Mouse (Mus musculus) heart, postnatal 0 days (tissue): ENCODE measurements around the gene Cant1. TPM values are rescaled to one million over a fixed set of nuclear protein-coding genes. Genes with fewer than 3 reads are reported as not detected.

Experiments
- ATAC-seq: fragments of 200-750 bp; cut with Nextera tagmentation; 2 replicates; pipeline ENCODE4 v1.8.0; 2017; ENCODE audit warnings: low read depth, moderate number of reproducible peaks, moderate library complexity; ENCODE audit not compliant: insufficient read depth
- DNase-seq: peaks from one replicate; pipeline ENCODE4 v3.0.0-alpha.2; 2016; ENCODE audit warnings: low spot score
- H3K27ac ChIP-seq: fragments of 300-500 bp; sonication (generic); 2 replicates; pipeline ENCODE4 v1.5.1; 2014; ENCODE audit warnings: low read depth, mild to moderate bottlenecking
- H3K27me3 ChIP-seq: fragments of 300-500 bp; sonication (generic); 2 replicates; pipeline ENCODE4 v1.6.1; 2014; ENCODE audit warnings: low read length, mixed read lengths; ENCODE audit not compliant: control insufficient read depth, insufficient read depth
- H3K36me3 ChIP-seq: fragments of 300-500 bp; sonication (generic); replicated peaks from 2 replicates; pipeline ENCODE4 v1.6.1; 2014; ENCODE audit warnings: low read length, mixed read lengths; ENCODE audit not compliant: control insufficient read depth, insufficient read depth
- H3K4me1 ChIP-seq: fragments of 300-500 bp; sonication (generic); 2 replicates; pipeline ENCODE4 v1.6.1; 2014; ENCODE audit warnings: antibody characterized with exemption; ENCODE audit not compliant: control insufficient read depth, insufficient read depth
- H3K4me2 ChIP-seq: fragments of 300-500 bp; sonication (generic); 2 replicates; pipeline ENCODE4 v1.6.1; 2014; ENCODE audit warnings: low read depth, mild to moderate bottlenecking, low read length, moderate library complexity
- H3K4me3 ChIP-seq: fragments of 300-500 bp; sonication (generic); 2 replicates; pipeline ENCODE4 v1.5.1; 2014; ENCODE audit warnings: low read depth, low read length
- H3K9ac ChIP-seq: fragments of 300-500 bp; sonication (generic); replicated peaks from 2 replicates; pipeline ENCODE4 v1.6.1; 2014; ENCODE audit warnings: low read depth, low read length, mixed read lengths
- H3K9me3 ChIP-seq: fragments of 300-500 bp; sonication (generic); replicated peaks from 2 replicates; pipeline ENCODE4 v1.6.1; 2016; ENCODE audit warnings: low read length; ENCODE audit not compliant: control insufficient read depth
- CTCF ChIP-seq: IDR thresholded peaks from 2 replicates; pipeline ENCODE4 v1.5.1; 2016; ENCODE audit warnings: antibody characterized with exemption, control low read depth, low read depth
- EP300 ChIP-seq: IDR thresholded peaks from 2 replicates; pipeline ENCODE4 v1.6.1; 2016; ENCODE audit warnings: antibody characterized with exemption, low read depth
- WGBS: fragments of 180-500 bp; shearing (Covaris S2); extraction: QIAGEN DNeasy Blood & Tissue Kit; methylation state at CpG from one replicate; pipeline ENCODE4 v1.1.7; 2014; 5-methylcytosine and 5-hydroxymethylcytosine counted together
- polyA plus RNA-seq: library from polyadenylated mRNA; unstranded; fragments of >200 nt; fragmentation: Nextera tagmentation; extraction: Ambion mirVana; gene quantifications from 2 replicates; pipeline ENCODE4 v1.2.1, GENCODE M21; 2015
- total RNA-seq: library from RNA; depleted of rRNA; stranded (reverse); fragments of >200 nt; gene quantifications from 2 replicates; pipeline ENCODE4 v1.2.3, GENCODE M21; 2014; ENCODE audit warnings: low replicate concordance; rRNA removed

The Cant1 gene
- total and polyA plus RNA-seq, 2 experiments from 2014 or later: 10.4 to 35.5 TPM

- 2% methylated on average over 7 of the region's 8 CpGs for WGBS
- Histone ChIP-seq H3K9me3 (no peaks in the 10 kb centered on the region), H3K36me3 (no peaks in the 10 kb centered on the region), H3K27me3 (no peaks in the 10 kb centered on the region), H3K27ac (peak overlapping the region; percentile 83), H3K9ac (no peak overlapping the region), H3K4me1 (peaks cover 21% of the 10 kb centered on the region), H3K4me2 (peak overlapping the region; percentile 26), H3K4me3 (no peak overlapping the region)
- no peak for TF ChIP-seq EP300
- no peak for TF ChIP-seq CTCF
- peak; percentile 77 for ATAC-seq
- peak; percentile 81 for DNase-seq
Observed at GRCm38 (mm10) chr11:118362971-118363518, 55.8 kb downstream of the Cant1 start.

- Histone ChIP-seq H3K27me3 (no peaks in the 10 kb centered on the region), H3K9me3 (no peaks in the 10 kb centered on the region), H3K4me2 (no peak overlapping the region), H3K9ac (no peak overlapping the region), H3K36me3 (no peaks in the 10 kb centered on the region), H3K4me1 (peaks cover 21% of the 10 kb centered on the region), H3K4me3 (no peak overlapping the region), H3K27ac (peak overlapping the region; percentile 83)
- ATAC-seq: peak; percentile 36; the same call in 1 of the 2 replicates
- 62% methylated on average over 1 of the region's 1 CpGs for WGBS
- no peak for TF ChIP-seq EP300
- no peak for TF ChIP-seq CTCF
- no peak for DNase-seq
Observed at GRCm38 (mm10) chr11:118362501-118362900, 56.4 kb downstream of the Cant1 start.

GRCm38 (mm10) chr11:118360907-118361341 is 58.0 kb downstream of the Cant1 start:
- H3K4me3 ChIP-seq: no peak overlapping the region
- WGBS: 51% methylated on average over 10 of the region's 10 CpGs
- no peaks in the 10 kb centered on the region for H3K9me3 ChIP-seq
- H3K4me2 ChIP-seq: no peak overlapping the region
- ATAC-seq: 0 out of 2 replicates have a peak, but pooled peaks have one; percentile 10
- H3K4me1 ChIP-seq: peaks cover 21% of the 10 kb centered on the region
- no peak for TF ChIP-seq CTCF
- TF ChIP-seq EP300: no peak
- peak overlapping the region; percentile 31; the same call in 1 of the 2 replicates for H3K27ac ChIP-seq
- H3K27me3 ChIP-seq: no peaks in the 10 kb centered on the region
- no peak for DNase-seq
- H3K36me3 ChIP-seq: no peaks in the 10 kb centered on the region
- no peak overlapping the region for H3K9ac ChIP-seq

- WGBS: 62% methylated on average over 7 of the region's 7 CpGs
- Histone ChIP-seq H3K36me3 (no peaks in the 10 kb centered on the region), H3K27ac (peak overlapping the region; percentile 31; the same call in 1 of the 2 replicates), H3K9ac (no peak overlapping the region), H3K4me1 (peaks cover 22% of the 10 kb centered on the region), H3K27me3 (no peaks in the 10 kb centered on the region), H3K4me3 (no peak overlapping the region), H3K4me2 (no peak overlapping the region), H3K9me3 (no peaks in the 10 kb centered on the region)
- TF ChIP-seq CTCF (no peak), EP300 (no peak)
- ATAC-seq (no peak), DNase-seq (no peak)
Observed at GRCm38 (mm10) chr11:118360491-118360890, 58.4 kb downstream of the Cant1 start.

Other genes with a start within 250 kb of the Cant1 start
- gene Cyth1, start 170.5 kb downstream of the Cant1 start, total RNA-seq: 49.8 and 50.1 TPM in 2 replicates
- gene Cyth1, start 170.5 kb downstream of the Cant1 start, polyA plus RNA-seq: 21.4 TPM in 2 replicates
- gene Usp36, start 128.8 kb downstream of the Cant1 start, total RNA-seq: 10.4 and 18.3 TPM in 2 replicates
- 5.5 and 6.6 TPM in 2 replicates for gene Usp36, start 128.8 kb downstream of the Cant1 start, polyA plus RNA-seq
- not detected in 2 replicates for gene Cep295nl, start 76.6 kb downstream of the Cant1 start, total RNA-seq
- gene Cep295nl, start 76.6 kb downstream of the Cant1 start, polyA plus RNA-seq: 0.19 and 0.31 TPM in 2 replicates
- gene Timp2, start 63.3 kb downstream of the Cant1 start, total RNA-seq: 77.5 and 78.5 TPM in 2 replicates
- gene Timp2, start 63.3 kb downstream of the Cant1 start, polyA plus RNA-seq: 61.9 and 65.5 TPM in 2 replicates
- gene Lgals3bp, start 17.0 kb downstream of the Cant1 start, total RNA-seq: 77.9 and 83.1 TPM in 2 replicates
- 27.6 and 28.6 TPM in 2 replicates for gene Lgals3bp, start 17.0 kb downstream of the Cant1 start, polyA plus RNA-seq
- 5.8 and 12.6 TPM in 2 replicates for gene C1qtnf1, start 9.1 kb upstream of the Cant1 start, total RNA-seq
- gene C1qtnf1, start 9.1 kb upstream of the Cant1 start, polyA plus RNA-seq: 7.8 and 8.3 TPM in 2 replicates
- 9.1 and 12.0 TPM in 2 replicates for gene Engase, start 57.7 kb upstream of the Cant1 start, total RNA-seq
- 3.0 and 3.6 TPM in 2 replicates for gene Engase, start 57.7 kb upstream of the Cant1 start, polyA plus RNA-seq